Mouse (Mus musculus) inflammation-experienced regulatory T-cells, adult 6 months (primary cell): ENCODE results near the gene Kat2a. TPM values are rescaled to one million over a fixed set of nuclear protein-coding genes. Genes with fewer than 3 reads are reported as not detected.

ENCODE experiments used
- ATAC-seq: one replicate; pipeline ENCODE4 v1.8.0; 2017
- polyA plus RNA-seq, 3 experiments: library from polyadenylated mRNA; unstranded; fragments of 100-300 nt; shearing (Covaris generic); gene quantifications; one replicate each; pipeline ENCODE4 v1.2.1; 2017

The Kat2a gene
- polyA plus RNA-seq, 3 experiments from 2014 or later = 7.0 to 12.4 (median 12.4) TPM

GRCm38 (mm10) chr11:100735134-100735865 lies 23.0 kb upstream of the Kat2a start:
- no peak for ATAC-seq

- ATAC-seq = no peak
These were observed 18.4 kb upstream of the Kat2a start for GRCm38 (mm10) chr11:100730477-100731205.

GRCm38 (mm10) chr11:100729976-100730375 lies 17.7 kb upstream of the Kat2a start:
- peak; percentile 35 for ATAC-seq

- no peak for ATAC-seq
These were observed 16.3 kb upstream of the Kat2a start for GRCm38 (mm10) chr11:100728601-100729000.

- ATAC-seq = no peak
These were observed 14.9 kb upstream of the Kat2a start for GRCm38 (mm10) chr11:100727201-100727600.

- ATAC-seq = no peak
These were observed 12.8 kb upstream of the Kat2a start for GRCm38 (mm10) chr11:100724919-100725512.

- ATAC-seq = no peak
These were observed 10.3 kb upstream of the Kat2a start for GRCm38 (mm10) chr11:100722493-100723028.

GRCm38 (mm10) chr11:100721776-100722492 lies 9.7 kb upstream of the Kat2a start:
- ATAC-seq = no peak

- no peak for ATAC-seq
These were observed 9.0 kb upstream of the Kat2a start for GRCm38 (mm10) chr11:100721254-100721653.

GRCm38 (mm10) chr11:100720345-100720744 lies 8.1 kb upstream of the Kat2a start:
- ATAC-seq = no peak

- ATAC-seq = no peak
These were observed 7.6 kb upstream of the Kat2a start for GRCm38 (mm10) chr11:100719893-100720292.

- no peak for ATAC-seq
These were observed 7.0 kb upstream of the Kat2a start for GRCm38 (mm10) chr11:100719312-100719711.

- ATAC-seq = no peak
These were observed 6.6 kb upstream of the Kat2a start for GRCm38 (mm10) chr11:100718866-100719265.

GRCm38 (mm10) chr11:100718462-100718861 lies 6.2 kb upstream of the Kat2a start:
- no peak for ATAC-seq

GRCm38 (mm10) chr11:100716649-100717048 lies 4.4 kb upstream of the Kat2a start:
- ATAC-seq = no peak

- no peak for ATAC-seq
These were observed 2.7 kb upstream of the Kat2a start for GRCm38 (mm10) chr11:100714948-100715347.

GRCm38 (mm10) chr11:100714534-100714915 lies 2.3 kb upstream of the Kat2a start:
- ATAC-seq = peak; percentile 47

- ATAC-seq = peak; percentile 74
These were observed 1.7 kb upstream of the Kat2a start, which contains the start of gene Hspb9 for GRCm38 (mm10) chr11:100713735-100714533. Gene Hspb9, plus strand, starts transcription at chr11:100713850.

- ATAC-seq = no peak
These were observed 909 bp upstream of the Kat2a start for GRCm38 (mm10) chr11:100713174-100713573.

GRCm38 (mm10) chr11:100710977-100711376 lies 1.3 kb downstream of the Kat2a start:
- ATAC-seq = no peak

GRCm38 (mm10) chr11:100710528-100710927 lies 1.7 kb downstream of the Kat2a start:
- no peak for ATAC-seq
